Mouse (Mus musculus): ENCODE measurements at regions not wholly inside any gene's neighbourhood (a gene's known extent, or its start where the extent isn't known, plus 50 kb on each side); places are given as distances from the start of the nearest gene placed in this dataset.

DNA sequence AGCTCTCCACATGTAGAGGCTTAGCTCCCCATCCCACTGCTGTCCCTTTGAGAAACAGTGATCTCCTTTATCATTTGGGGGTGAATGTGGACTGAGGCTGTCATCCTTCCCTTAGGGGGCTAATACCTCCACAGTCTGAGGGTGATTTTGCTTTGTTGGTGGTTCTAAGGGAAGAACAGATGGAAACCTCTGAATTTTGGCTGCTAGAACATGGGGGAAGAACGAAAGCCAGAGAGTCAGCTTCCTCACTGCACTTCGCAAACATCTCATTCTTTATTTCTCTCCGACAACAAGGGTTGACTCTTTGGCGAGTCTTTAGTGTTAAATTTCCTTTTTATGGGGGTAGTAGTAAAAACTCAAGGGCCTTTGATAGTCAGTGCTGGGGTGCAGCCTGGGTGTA, 604.6 kb downstream of the Bcl11a start:
- no peaks in the 10 kb centered on the region for H3K9me3 ChIP-seq (replicated peaks; ENCODE audit: control insufficient read depth, low read length)
- no peak overlapping the region for H3K4me3 ChIP-seq (ENCODE audit: low read depth, low read length)
- DNase-seq (ENCODE audit: low spot score) (no peak), ATAC-seq (ENCODE audit: insufficient read depth, low read depth) (no peak)
- H3K36me3 ChIP-seq (replicated peaks; ENCODE audit: control insufficient read depth, insufficient read depth, low read length), result no peaks in the 10 kb centered on the region
- 82% methylated on average over 4 of the region's 4 CpGs for WGBS
- no peaks in the 10 kb centered on the region for H3K4me1 ChIP-seq (ENCODE audit: control insufficient read depth, insufficient read depth)
- no peak overlapping the region for H3K9ac ChIP-seq (replicated peaks; ENCODE audit: low read depth, low read length)
- TF ChIP-seq EP300 (IDR thresholded peaks at IDR 0.05; ENCODE audit: low read depth) (no peak), CTCF (IDR thresholded peaks at IDR 0.05; ENCODE audit: low read depth) (no peak)
- no peak overlapping the region for H3K4me2 ChIP-seq (ENCODE audit: low read depth, low read length)
- H3K27me3 ChIP-seq (ENCODE audit: control insufficient read depth, insufficient read depth, low read length), result no peaks in the 10 kb centered on the region
- H3K27ac ChIP-seq (ENCODE audit: low read depth), result no peak overlapping the region

DNA sequence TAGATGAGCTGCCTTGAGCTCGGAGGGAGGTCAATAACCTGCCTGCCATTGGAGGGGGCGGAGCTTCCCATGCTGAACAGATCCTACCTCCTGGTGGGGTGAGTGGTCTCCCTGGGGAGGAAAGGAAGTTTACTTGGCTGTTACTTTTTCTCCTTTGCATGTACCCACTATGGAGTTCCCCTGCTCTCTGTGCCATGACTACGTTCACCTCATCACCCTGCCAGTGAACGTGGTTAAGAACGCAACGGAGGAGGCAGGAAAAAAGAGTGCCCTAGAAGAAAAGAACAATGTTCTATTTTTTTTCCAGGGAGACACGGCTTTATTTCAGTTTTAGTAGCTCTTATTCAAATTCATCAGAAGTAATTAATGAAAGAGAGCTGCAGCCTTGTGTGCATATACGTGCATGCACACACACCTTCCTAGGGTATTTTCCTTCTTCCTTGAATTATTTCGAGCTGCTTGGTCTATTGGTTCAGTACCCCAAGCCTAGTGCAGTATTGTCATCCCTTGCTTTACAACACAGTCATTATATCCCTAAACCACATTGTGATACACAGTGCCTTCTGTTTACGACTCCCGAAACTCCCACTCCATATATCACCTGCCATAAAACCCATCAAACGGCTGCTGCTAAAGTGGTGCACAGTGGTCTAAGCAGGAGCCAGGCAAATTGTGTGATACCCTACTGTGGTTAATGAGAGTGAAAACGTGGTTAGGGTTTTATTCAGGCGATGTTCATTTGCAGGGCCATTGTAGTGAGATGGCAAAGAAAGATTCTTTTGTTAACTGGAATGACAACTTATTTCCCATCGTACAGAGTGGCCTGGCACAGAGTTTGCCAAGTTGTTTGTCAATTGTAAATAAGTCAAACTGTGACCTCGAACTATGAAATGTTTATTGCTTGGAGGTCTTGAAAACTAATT, 608.0 kb downstream of the Bcl11a start:
- Histone ChIP-seq H3K4me1 (ENCODE audit: control insufficient read depth, insufficient read depth) (no peaks in the 10 kb centered on the region), H3K4me3 (ENCODE audit: low read depth, low read length) (no peak overlapping the region), H3K27me3 (ENCODE audit: control insufficient read depth, insufficient read depth, low read length) (no peaks in the 10 kb centered on the region), H3K9ac (replicated peaks; ENCODE audit: low read depth, low read length) (no peak overlapping the region), H3K36me3 (replicated peaks; ENCODE audit: control insufficient read depth, insufficient read depth, low read length) (no peaks in the 10 kb centered on the region), H3K27ac (ENCODE audit: low read depth) (no peak overlapping the region), H3K9me3 (replicated peaks; ENCODE audit: control insufficient read depth, low read length) (no peaks in the 10 kb centered on the region), H3K4me2 (ENCODE audit: low read depth, low read length) (no peak overlapping the region)
- WGBS, result 77% methylated on average over 16 of the region's 16 CpGs
- no peak for TF ChIP-seq CTCF (IDR thresholded peaks at IDR 0.05; ENCODE audit: low read depth)
- TF ChIP-seq EP300 (IDR thresholded peaks at IDR 0.05; ENCODE audit: low read depth), result no peak
- DNase-seq (ENCODE audit: low spot score) (no peak), ATAC-seq (ENCODE audit: insufficient read depth, low read depth) (no peak)

DNA sequence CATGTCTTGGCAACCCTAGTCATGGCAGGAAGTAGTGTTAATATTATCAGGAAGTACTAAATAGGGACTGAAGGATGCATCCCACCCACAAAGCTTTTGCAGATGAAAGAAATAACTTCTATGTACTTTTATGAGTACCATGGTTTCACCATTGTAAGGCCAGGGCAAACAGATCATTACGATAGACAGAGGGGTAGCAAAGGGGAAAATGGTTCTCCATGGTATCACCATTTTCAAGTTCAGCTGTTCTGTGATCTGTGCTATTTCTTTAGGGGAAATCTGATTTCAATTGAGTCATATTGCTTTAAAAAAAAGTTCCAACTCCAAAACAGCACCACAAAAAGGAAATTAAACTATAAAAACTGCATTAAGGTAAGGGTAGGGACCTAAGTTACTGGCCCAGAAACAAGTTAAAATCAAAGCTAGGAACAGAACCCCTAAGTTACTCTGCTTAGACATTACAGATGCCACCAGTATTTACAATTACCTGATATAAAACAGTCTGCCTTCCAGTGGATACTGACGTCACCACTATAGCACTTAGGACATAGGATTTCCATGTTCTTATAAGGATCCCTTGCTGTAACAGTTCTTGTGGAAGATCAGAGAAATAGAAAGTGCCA, 610.4 kb downstream of the Bcl11a start:
- H3K4me3 ChIP-seq (ENCODE audit: low read depth, low read length), result no peak overlapping the region
- TF ChIP-seq EP300 (IDR thresholded peaks at IDR 0.05; ENCODE audit: low read depth) (no peak), CTCF (IDR thresholded peaks at IDR 0.05; ENCODE audit: low read depth) (no peak)
- H3K9ac ChIP-seq (replicated peaks; ENCODE audit: low read depth, low read length), result no peak overlapping the region
- H3K4me2 ChIP-seq (ENCODE audit: low read depth, low read length), result no peak overlapping the region
- no peaks in the 10 kb centered on the region for H3K4me1 ChIP-seq (ENCODE audit: control insufficient read depth, insufficient read depth)
- H3K27me3 ChIP-seq (ENCODE audit: control insufficient read depth, insufficient read depth, low read length), result no peaks in the 10 kb centered on the region
- ATAC-seq (ENCODE audit: insufficient read depth, low read depth) (no peak), DNase-seq (ENCODE audit: low spot score) (no peak)
- H3K36me3 ChIP-seq (replicated peaks; ENCODE audit: control insufficient read depth, insufficient read depth, low read length), result no peaks in the 10 kb centered on the region
- no peak overlapping the region for H3K27ac ChIP-seq (ENCODE audit: low read depth)
- no peaks in the 10 kb centered on the region for H3K9me3 ChIP-seq (replicated peaks; ENCODE audit: control insufficient read depth, low read length)
- 86% methylated on average over 2 of the region's 2 CpGs for WGBS

DNA sequence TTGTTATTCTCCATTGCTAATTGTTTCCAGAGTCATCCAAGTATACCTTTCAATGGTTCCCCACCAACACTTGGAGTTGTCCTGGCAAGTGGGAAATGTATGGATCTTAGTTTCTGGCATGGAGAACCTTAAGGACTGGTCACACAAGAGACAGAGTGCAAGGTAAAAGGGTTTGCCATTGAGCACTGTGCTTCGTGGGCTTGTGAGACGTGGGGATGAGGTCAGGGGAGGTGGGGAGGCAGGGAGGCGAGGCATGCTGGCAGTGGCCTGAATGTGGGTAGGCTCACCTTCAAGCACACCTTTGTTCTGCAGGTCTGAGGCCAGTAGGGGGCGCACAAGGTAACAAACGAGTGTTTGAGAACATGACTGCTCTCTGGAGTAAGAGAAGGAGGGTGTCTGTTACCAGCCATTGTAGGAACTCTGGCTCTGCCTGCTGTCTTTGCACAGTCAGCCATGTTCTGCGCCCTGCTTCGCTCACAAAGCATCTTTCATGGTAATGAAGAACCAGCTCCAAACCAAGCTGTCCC, 612.0 kb downstream of the Bcl11a start:
- TF ChIP-seq EP300 (IDR thresholded peaks at IDR 0.05; ENCODE audit: low read depth) (no peak), CTCF (IDR thresholded peaks at IDR 0.05; ENCODE audit: low read depth) (peak; percentile 38)
- H3K4me2 ChIP-seq (ENCODE audit: low read depth, low read length), result no peak overlapping the region
- H3K27ac ChIP-seq (ENCODE audit: low read depth), result no peak overlapping the region
- no peaks in the 10 kb centered on the region for H3K4me1 ChIP-seq (ENCODE audit: control insufficient read depth, insufficient read depth)
- H3K27me3 ChIP-seq (ENCODE audit: control insufficient read depth, insufficient read depth, low read length), result no peaks in the 10 kb centered on the region
- no peak overlapping the region for H3K4me3 ChIP-seq (ENCODE audit: low read depth, low read length)
- H3K9ac ChIP-seq (replicated peaks; ENCODE audit: low read depth, low read length), result no peak overlapping the region
- no peaks in the 10 kb centered on the region for H3K9me3 ChIP-seq (replicated peaks; ENCODE audit: control insufficient read depth, low read length)
- ATAC-seq (ENCODE audit: insufficient read depth, low read depth), result no peak
- no peaks in the 10 kb centered on the region for H3K36me3 ChIP-seq (replicated peaks; ENCODE audit: control insufficient read depth, insufficient read depth, low read length)
- no peak for DNase-seq (ENCODE audit: low spot score)
- 46% methylated on average over 7 of the region's 7 CpGs for WGBS

DNA sequence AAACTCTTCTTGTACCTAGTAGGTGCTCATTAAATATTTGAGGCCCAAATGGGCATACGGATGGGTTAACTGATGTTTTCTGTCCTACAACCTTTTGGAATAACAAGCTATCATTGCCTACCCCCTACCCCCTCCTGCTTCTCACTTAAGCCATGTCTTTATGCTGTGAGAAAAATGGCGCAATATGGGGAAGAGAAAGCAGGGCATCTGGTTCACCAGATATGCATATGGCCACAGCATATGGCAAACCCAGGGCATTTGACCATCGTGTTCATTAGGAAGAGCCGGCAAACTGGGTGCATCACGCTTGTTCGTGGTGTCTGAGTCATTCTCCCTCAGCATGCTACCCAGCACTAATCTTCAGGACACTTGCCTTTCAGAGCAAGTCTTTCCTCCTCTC, 616.1 kb downstream of the Bcl11a start:
- TF ChIP-seq CTCF (IDR thresholded peaks at IDR 0.05; ENCODE audit: low read depth) (no peak), EP300 (IDR thresholded peaks at IDR 0.05; ENCODE audit: low read depth) (no peak)
- H3K4me1 ChIP-seq (ENCODE audit: control insufficient read depth, insufficient read depth), result no peaks in the 10 kb centered on the region
- H3K9ac ChIP-seq (replicated peaks; ENCODE audit: low read depth, low read length), result no peak overlapping the region
- ATAC-seq (ENCODE audit: insufficient read depth, low read depth), result no peak
- DNase-seq (ENCODE audit: low spot score), result no peak
- H3K4me2 ChIP-seq (ENCODE audit: low read depth, low read length), result no peak overlapping the region
- no peak overlapping the region for H3K27ac ChIP-seq (ENCODE audit: low read depth)
- WGBS, result 78% methylated on average over 6 of the region's 6 CpGs
- H3K27me3 ChIP-seq (ENCODE audit: control insufficient read depth, insufficient read depth, low read length), result no peaks in the 10 kb centered on the region
- H3K9me3 ChIP-seq (replicated peaks; ENCODE audit: control insufficient read depth, low read length), result no peaks in the 10 kb centered on the region
- H3K4me3 ChIP-seq (ENCODE audit: low read depth, low read length), result no peak overlapping the region
- no peaks in the 10 kb centered on the region for H3K36me3 ChIP-seq (replicated peaks; ENCODE audit: control insufficient read depth, insufficient read depth, low read length)
